Mouse (Mus musculus): Measurements from ENCODE around the gene Pacsin3. TPM values are rescaled to one million over a fixed set of nuclear protein-coding genes. Genes with fewer than 3 reads are reported as not detected.

The Pacsin3 gene
- polyA plus RNA-seq, 1 experiment from 2014 or later = 7.3 TPM

GRCm38 (mm10) chr2:91306589-91306988, 50.8 kb downstream of the Pacsin3 start:
- Histone ChIP-seq H3K4me3 (ENCODE audit: low read depth, low read length) (no peak overlapping the region), H3K4me2 (replicated peaks; ENCODE audit: low read depth) (no peak overlapping the region), H3K9ac (ENCODE audit: low read depth, low read length) (no peak overlapping the region), H3K27ac (ENCODE audit: low read depth, low read length) (no peak overlapping the region), H3K4me1 (replicated peaks; ENCODE audit: control insufficient read depth, insufficient read depth, low read length) (no peaks in the 10 kb centered on the region), H3K27me3 (replicated peaks; ENCODE audit: control insufficient read depth, insufficient read depth, low read length) (no peaks in the 10 kb centered on the region), H3K9me3 (ENCODE audit: control insufficient read depth) (no peaks in the 10 kb centered on the region), H3K36me3 (ENCODE audit: control insufficient read depth, insufficient read depth) (no peaks in the 10 kb centered on the region)
- no peak for ATAC-seq
- TF ChIP-seq CTCF (IDR thresholded peaks at IDR 0.05; ENCODE audit: low read depth) = no peak

GRCm38 (mm10) chr2:91308680-91309079, 52.9 kb downstream of the Pacsin3 start:
- no peak overlapping the region for H3K27ac ChIP-seq (ENCODE audit: low read depth, low read length)

GRCm38 (mm10) chr2:91309546-91309945, 53.8 kb downstream of the Pacsin3 start:
- ATAC-seq = no peak
- Histone ChIP-seq H3K9me3 (ENCODE audit: control insufficient read depth) (no peaks in the 10 kb centered on the region), H3K27ac (ENCODE audit: low read depth, low read length) (no peak overlapping the region), H3K36me3 (ENCODE audit: control insufficient read depth, insufficient read depth) (no peaks in the 10 kb centered on the region), H3K4me1 (replicated peaks; ENCODE audit: control insufficient read depth, insufficient read depth, low read length) (no peaks in the 10 kb centered on the region), H3K4me3 (ENCODE audit: low read depth, low read length) (no peak overlapping the region), H3K27me3 (replicated peaks; ENCODE audit: control insufficient read depth, insufficient read depth, low read length) (no peaks in the 10 kb centered on the region), H3K4me2 (replicated peaks; ENCODE audit: low read depth) (no peak overlapping the region), H3K9ac (ENCODE audit: low read depth, low read length) (no peak overlapping the region)
- no peak for TF ChIP-seq CTCF (IDR thresholded peaks at IDR 0.05; ENCODE audit: low read depth)
- 47% methylated on average over 3 of the region's 3 CpGs for WGBS

More at GRCm38 (mm10) chr2:91308680-91309079, 52.9 kb downstream of the Pacsin3 start:
- ATAC-seq = no peak
- Histone ChIP-seq H3K4me2 (replicated peaks; ENCODE audit: low read depth) (no peak overlapping the region), H3K36me3 (ENCODE audit: control insufficient read depth, insufficient read depth) (no peaks in the 10 kb centered on the region), H3K4me3 (ENCODE audit: low read depth, low read length) (no peak overlapping the region), H3K9ac (ENCODE audit: low read depth, low read length) (no peak overlapping the region), H3K27me3 (replicated peaks; ENCODE audit: control insufficient read depth, insufficient read depth, low read length) (no peaks in the 10 kb centered on the region), H3K4me1 (replicated peaks; ENCODE audit: control insufficient read depth, insufficient read depth, low read length) (no peaks in the 10 kb centered on the region), H3K9me3 (ENCODE audit: control insufficient read depth) (no peaks in the 10 kb centered on the region)
- TF ChIP-seq CTCF (IDR thresholded peaks at IDR 0.05; ENCODE audit: low read depth) = no peak
- WGBS = 21% methylated on average over 5 of the region's 5 CpGs

- no peaks in the 10 kb centered on the region for H3K4me1 ChIP-seq (replicated peaks; ENCODE audit: control insufficient read depth, insufficient read depth, low read length)
- no peaks in the 10 kb centered on the region for H3K9me3 ChIP-seq (ENCODE audit: control insufficient read depth)
- no peak overlapping the region for H3K27ac ChIP-seq (ENCODE audit: low read depth, low read length)
- no peak for TF ChIP-seq CTCF (IDR thresholded peaks at IDR 0.05; ENCODE audit: low read depth)
- 54% methylated on average over 10 of the region's 10 CpGs for WGBS
- H3K4me3 ChIP-seq (ENCODE audit: low read depth, low read length) = no peak overlapping the region
- H3K9ac ChIP-seq (ENCODE audit: low read depth, low read length) = no peak overlapping the region
- no peaks in the 10 kb centered on the region for H3K36me3 ChIP-seq (ENCODE audit: control insufficient read depth, insufficient read depth)
- no peaks in the 10 kb centered on the region for H3K27me3 ChIP-seq (replicated peaks; ENCODE audit: control insufficient read depth, insufficient read depth, low read length)
- no peak for ATAC-seq
- no peak overlapping the region for H3K4me2 ChIP-seq (replicated peaks; ENCODE audit: low read depth)
Observed at GRCm38 (mm10) chr2:91312578-91313311, 57.0 kb downstream of the Pacsin3 start.

- Histone ChIP-seq H3K27me3 (replicated peaks; ENCODE audit: control insufficient read depth, insufficient read depth, low read length) (no peaks in the 10 kb centered on the region), H3K4me1 (replicated peaks; ENCODE audit: control insufficient read depth, insufficient read depth, low read length) (no peaks in the 10 kb centered on the region), H3K9ac (ENCODE audit: low read depth, low read length) (no peak overlapping the region), H3K9me3 (ENCODE audit: control insufficient read depth) (no peaks in the 10 kb centered on the region), H3K27ac (ENCODE audit: low read depth, low read length) (no peak overlapping the region), H3K4me2 (replicated peaks; ENCODE audit: low read depth) (no peak overlapping the region), H3K36me3 (ENCODE audit: control insufficient read depth, insufficient read depth) (no peaks in the 10 kb centered on the region), H3K4me3 (ENCODE audit: low read depth, low read length) (no peak overlapping the region)
- no peak for TF ChIP-seq CTCF (IDR thresholded peaks at IDR 0.05; ENCODE audit: low read depth)
- ATAC-seq = no peak
- WGBS = 79% methylated on average over 7 of the region's 7 CpGs
Observed at GRCm38 (mm10) chr2:91314184-91314583, 58.4 kb downstream of the Pacsin3 start.

Other genes starting within 250 kb of the Pacsin3 start
- gene Rapsn, start 220.3 kb upstream of the Pacsin3 start, polyA plus RNA-seq (2015; fragmentation: Nextera tagmentation; extraction: Ambion mirVana) = 0.50 and 0.55 TPM in 2 replicates
- gene Psmc3, start 201.9 kb upstream of the Pacsin3 start, polyA plus RNA-seq (2015; fragmentation: Nextera tagmentation; extraction: Ambion mirVana) = 155 and 163 TPM in 2 replicates
- 12.6 and 15.0 TPM in 2 replicates for gene Slc39a13, start 185.5 kb upstream of the Pacsin3 start, polyA plus RNA-seq (2015; fragmentation: Nextera tagmentation; extraction: Ambion mirVana)
- 5.1 and 7.3 TPM in 2 replicates for gene Spi1, start 173.6 kb upstream of the Pacsin3 start, polyA plus RNA-seq (2015; fragmentation: Nextera tagmentation; extraction: Ambion mirVana)
- not detected in 2 replicates for gene Mybpc3, start 137.8 kb upstream of the Pacsin3 start, polyA plus RNA-seq (2015; fragmentation: Nextera tagmentation; extraction: Ambion mirVana)
- gene Madd, start 72.1 kb upstream of the Pacsin3 start, polyA plus RNA-seq (2015; fragmentation: Nextera tagmentation; extraction: Ambion mirVana) = 3.1 and 4.7 TPM in 2 replicates
- gene Nr1h3, start 53.1 kb upstream of the Pacsin3 start, polyA plus RNA-seq (2015; fragmentation: Nextera tagmentation; extraction: Ambion mirVana) = 22.7 TPM in 2 replicates
- gene Acp2, start 53.1 kb upstream of the Pacsin3 start, polyA plus RNA-seq (2015; fragmentation: Nextera tagmentation; extraction: Ambion mirVana) = 20.4 and 20.5 TPM in 2 replicates
- gene Ddb2, start 19.0 kb upstream of the Pacsin3 start, polyA plus RNA-seq (2015; fragmentation: Nextera tagmentation; extraction: Ambion mirVana) = 4.4 and 6.1 TPM in 2 replicates
- 37.6 and 39.0 TPM in 2 replicates for gene Arfgap2, start 9.0 kb downstream of the Pacsin3 start, polyA plus RNA-seq (2015; fragmentation: Nextera tagmentation; extraction: Ambion mirVana)
- gene 1110051M20Rik, start 188.8 kb downstream of the Pacsin3 start, polyA plus RNA-seq (2015; fragmentation: Nextera tagmentation; extraction: Ambion mirVana) = 13.5 and 15.6 TPM in 2 replicates
- gene Lrp4, start 201.6 kb downstream of the Pacsin3 start, polyA plus RNA-seq (2015; fragmentation: Nextera tagmentation; extraction: Ambion mirVana) = 4.9 and 5.4 TPM in 2 replicates